Mouse (Mus musculus) lung, postnatal 36 days (tissue): ENCODE measurements around the gene Asrgl1.
A peak's percentile ranks its signal among the peaks of the same experiment; 100 is the strongest.
"Not testable (repeated sequence)": the region's sequence is repeated elsewhere in the genome, so short reads cannot be mapped to it uniquely, and the experiment has no call there.

Experiments
- DNase-seq: peaks from one replicate; pipeline ENCODE4 v3.0.0; 2022; ENCODE audit warnings: mixed read lengths

The Asrgl1 gene

DNA sequence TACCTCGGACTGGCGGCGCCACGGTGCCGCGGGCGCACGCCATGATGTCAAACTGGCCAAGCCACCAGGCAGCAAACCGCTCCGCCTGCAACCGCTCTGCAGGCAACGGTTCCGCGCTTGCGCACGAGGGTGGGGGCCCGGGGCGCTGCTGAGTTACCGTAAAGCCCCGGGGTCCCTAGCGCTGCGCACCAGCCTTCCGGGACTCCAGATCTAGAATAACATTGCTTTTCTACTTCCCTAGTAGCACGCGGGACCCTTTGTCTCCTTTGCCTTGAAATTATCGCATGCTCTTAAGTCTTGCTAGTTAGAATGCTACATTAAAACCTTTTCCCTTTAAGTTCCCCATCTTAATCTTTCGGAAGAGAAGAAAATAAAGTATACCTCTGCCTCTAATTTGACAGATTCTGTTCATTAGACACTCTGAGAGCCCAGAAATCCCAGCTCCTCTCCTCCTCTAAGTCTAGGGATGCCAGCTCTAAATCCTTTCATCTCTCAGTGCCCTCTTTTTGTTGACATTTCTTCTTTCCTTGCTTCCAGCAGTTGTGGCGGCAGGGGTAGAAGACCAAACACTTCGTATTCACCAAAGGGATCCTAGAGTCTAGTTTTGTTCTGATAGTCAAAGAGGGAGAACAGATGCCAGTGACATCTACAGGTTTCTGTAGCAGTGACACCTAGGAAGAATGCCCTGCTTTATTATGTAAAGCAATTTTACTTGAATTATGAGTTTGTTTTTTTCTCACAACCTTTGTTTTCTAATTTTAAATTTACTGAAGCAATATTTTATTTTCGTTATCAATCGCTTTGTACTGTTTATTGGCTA lies at the start of gene Asrgl1:
TSS of gene Asrgl1 (minus strand) at position 125 of the 820 bp plus-strand sequence.
- peak; percentile 92 for DNase-seq

- no peak for DNase-seq
These were observed 10.8 kb upstream of the Asrgl1 start for GRCm38 (mm10) chr19:9146214-9146613.

DNA sequence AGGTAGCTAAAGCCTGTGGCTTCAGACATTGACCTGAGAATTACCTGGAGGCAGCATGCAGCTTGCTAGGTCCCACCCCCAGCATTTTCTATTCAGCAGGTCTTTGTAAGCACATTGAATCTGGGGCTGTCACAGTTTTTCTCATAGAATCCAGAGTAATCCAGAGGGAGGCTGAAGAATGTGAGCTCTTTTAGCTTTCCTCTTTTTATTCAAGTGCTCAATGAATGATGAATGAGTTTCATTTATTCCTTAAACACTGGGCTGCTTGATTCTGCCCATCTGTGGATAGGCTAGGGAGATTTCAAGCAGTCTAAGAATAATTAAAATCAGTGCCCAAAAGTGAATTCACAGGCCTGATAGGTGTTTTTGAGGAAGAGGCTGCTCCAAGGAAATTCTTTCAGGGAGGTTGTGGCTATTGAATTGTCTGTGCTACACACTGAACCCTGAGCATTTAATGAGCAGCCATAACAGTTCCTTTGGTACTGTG lies 8.2 kb upstream of the Asrgl1 start:
- no peak for DNase-seq

GRCm38 (mm10) chr19:9143230-9143629 lies 7.8 kb upstream of the Asrgl1 start:
- DNase-seq = no peak

- DNase-seq = not testable (repeated sequence)
These were observed 4.9 kb upstream of the Asrgl1 start for GRCm38 (mm10) chr19:9140361-9140760.

GRCm38 (mm10) chr19:9137159-9137558 lies 1.7 kb upstream of the Asrgl1 start:
- DNase-seq = no peak

- peak; percentile 26 for DNase-seq
These were observed 507 bp downstream of the Asrgl1 start for GRCm38 (mm10) chr19:9134746-9135511.

DNA sequence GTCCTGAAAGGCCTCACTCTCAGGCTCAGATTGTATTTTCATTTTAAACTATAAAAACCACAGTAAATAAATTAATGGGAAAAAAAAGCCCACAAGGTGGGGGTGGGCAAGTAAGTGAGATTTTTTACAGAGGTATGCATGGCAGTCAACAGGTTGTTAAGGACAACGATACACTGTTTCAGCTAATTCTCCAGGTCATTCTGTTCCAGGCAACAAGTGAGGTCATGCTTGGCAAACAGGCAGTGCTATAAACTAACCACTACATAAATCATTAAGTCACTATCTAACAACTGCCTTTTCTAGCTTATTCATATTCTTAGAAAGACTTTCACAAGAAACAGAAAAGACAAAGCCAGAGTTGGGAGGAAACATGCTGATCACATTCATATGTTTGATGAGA lies 5.4 kb downstream of the Asrgl1 start:
- no peak for DNase-seq

- DNase-seq = no peak
These were observed 6.8 kb downstream of the Asrgl1 start for GRCm38 (mm10) chr19:9128499-9129194.

GRCm38 (mm10) chr19:9123986-9124385 lies 11.4 kb downstream of the Asrgl1 start:
- DNase-seq = not testable (repeated sequence)

- DNase-seq = no peak
These were observed 13.0 kb downstream of the Asrgl1 start for GRCm38 (mm10) chr19:9122390-9122789.

DNA sequence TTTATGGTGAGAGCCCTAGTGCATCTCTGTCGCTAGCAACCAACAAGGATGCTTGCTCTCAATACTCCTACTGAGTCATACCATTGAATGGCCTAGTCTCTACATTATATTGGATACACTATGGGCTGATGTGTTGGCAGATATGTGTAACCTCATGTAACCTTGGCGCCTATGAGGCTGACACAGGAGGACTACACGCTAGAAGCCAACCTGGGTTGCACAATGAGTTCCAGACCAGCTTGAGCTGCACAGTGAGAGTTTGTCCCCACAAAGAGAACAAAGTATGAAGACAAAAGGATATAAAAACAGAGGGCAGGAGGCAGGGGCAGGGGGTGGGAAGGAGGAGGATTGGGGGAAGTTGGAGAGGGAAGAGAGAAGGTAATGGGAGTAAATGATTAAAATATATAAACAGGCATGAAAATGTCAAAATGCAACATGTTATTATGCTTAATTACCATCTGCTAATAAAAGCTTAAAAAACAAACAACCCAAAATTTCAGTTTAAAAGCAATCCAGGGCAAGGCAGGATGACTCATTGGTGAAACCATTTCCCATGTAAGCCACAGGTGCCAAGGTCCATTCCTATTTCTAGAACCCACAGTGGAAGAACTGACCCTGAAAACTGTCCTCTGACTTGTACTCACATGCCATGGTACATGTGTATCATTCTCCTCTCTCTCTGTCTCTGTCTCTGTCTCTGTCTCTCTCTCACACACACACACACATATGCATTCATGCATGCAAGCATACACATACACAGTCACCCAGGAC lies 15.6 kb downstream of the Asrgl1 start:
- no peak for DNase-seq

- no peak for DNase-seq
These were observed 18.2 kb downstream of the Asrgl1 start for GRCm38 (mm10) chr19:9117275-9117674.

GRCm38 (mm10) chr19:9116268-9116667 lies 19.2 kb downstream of the Asrgl1 start:
- DNase-seq = no peak

DNA sequence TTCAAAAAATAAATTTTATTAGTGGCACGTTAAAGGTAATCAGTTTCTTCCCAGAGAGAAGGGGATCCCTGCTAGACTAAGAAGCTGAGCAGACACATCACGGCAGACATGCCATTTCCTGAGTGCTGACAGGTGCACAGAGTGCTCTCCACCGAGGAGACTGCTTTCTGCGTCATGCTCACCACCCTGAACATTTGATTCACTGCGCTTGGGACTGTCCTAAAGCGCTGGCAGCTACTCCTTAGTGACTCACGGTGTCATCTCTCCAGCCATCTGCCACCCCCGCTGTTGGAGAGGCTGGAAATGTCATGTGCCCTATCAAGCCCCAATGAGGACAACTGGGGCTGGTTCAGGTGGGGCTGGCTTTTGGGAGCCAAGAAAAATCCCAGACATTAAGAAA lies 23.4 kb downstream of the Asrgl1 start:
- DNase-seq = no peak

GRCm38 (mm10) chr19:9110182-9110869 lies 25.1 kb downstream of the Asrgl1 start:
- peak; percentile 84 for DNase-seq

DNA sequence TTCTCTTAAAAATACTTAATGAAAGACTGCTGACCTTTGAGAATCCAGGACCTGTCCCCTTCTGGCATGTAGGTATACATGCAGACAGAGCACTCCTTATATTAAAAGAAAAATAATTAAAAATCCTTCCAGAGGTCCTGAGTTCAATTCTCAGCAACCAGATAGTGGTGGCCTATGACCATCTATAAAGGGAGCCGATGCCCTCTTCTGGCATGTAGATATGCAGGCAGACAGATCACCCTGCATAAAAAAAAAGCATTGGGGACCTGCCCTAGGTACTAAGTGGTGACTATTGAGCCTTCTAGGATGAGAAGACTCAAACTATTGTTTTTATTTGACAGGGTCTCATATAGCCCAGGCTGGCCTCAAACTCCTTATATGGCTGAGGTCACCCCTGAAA lies 26.9 kb downstream of the Asrgl1 start:
- no peak for DNase-seq

- peak; percentile 72 for DNase-seq
These were observed 28.1 kb downstream of the Asrgl1 start for GRCm38 (mm10) chr19:9107379-9107755.

DNA sequence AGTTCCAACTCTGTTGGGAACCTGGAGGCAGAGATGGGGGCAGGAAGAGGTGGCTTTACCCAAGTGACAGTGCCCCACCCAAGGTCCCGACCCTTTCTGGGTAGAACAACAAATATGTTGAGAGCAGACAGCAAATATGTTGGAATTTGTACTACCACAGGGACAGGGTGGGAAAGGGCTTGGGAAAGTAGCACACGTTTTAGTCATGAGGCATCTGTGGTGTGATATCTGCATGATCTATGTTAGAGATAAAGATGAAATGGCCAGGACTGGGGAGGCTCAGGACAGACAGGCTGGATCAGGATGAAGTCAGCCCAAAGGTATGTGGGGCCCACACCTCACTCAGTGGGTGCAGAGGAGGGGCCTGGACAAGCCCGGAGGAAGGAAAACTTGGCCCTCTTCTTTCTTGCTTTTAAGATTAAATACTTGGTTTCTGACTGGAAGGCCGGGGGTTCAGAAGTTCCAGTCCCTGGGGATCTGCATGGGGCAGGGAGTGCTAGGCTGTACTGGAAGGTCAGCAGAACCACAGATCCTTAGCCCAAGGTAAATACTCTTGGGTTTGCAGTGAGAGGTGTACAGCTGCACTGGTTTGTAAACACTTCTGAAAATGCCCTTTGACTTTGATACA lies 28.6 kb downstream of the Asrgl1 start:
- peak; percentile 48 for DNase-seq

GRCm38 (mm10) chr19:9106096-9106495 lies 29.3 kb downstream of the Asrgl1 start:
- DNase-seq = peak; percentile 52

GRCm38 (mm10) chr19:9105101-9105685 lies 30.2 kb downstream of the Asrgl1 start:
- no peak for DNase-seq
